Mouse (Mus musculus) kidney, adult 2 months (tissue): ENCODE results near the gene Dnah8.

Source experiments
- CTCF ChIP-seq: fragments of 200-500 bp; conservative IDR thresholded peaks from 2 replicates; pipeline ENCODE4 v1.5.1; 2011; ENCODE audit warnings: low read depth, mild to moderate bottlenecking, control low read depth, low read length, moderate library complexity, mixed read lengths; ENCODE audit not compliant: insufficient read depth, insufficient read length
- POLR2A ChIP-seq: fragments of 200-500 bp; IDR thresholded peaks from one replicate; pipeline ENCODE4 v1.6.1; 2011; ENCODE audit warnings: low read depth, low read length, control low read depth

GRCm38 (mm10) chr17:30788361-30788760 lies 164.2 kb downstream of the Dnah8 start:
- no peak for TF ChIP-seq CTCF
- no peak for TF ChIP-seq POLR2A
